Mouse (Mus musculus) heart, postnatal 0 days (tissue): ENCODE results near the gene Itga5.

ENCODE experiments used
- CTCF ChIP-seq: IDR thresholded peaks from 2 replicates; pipeline ENCODE4 v1.5.1; 2016; ENCODE audit warnings: antibody characterized with exemption, control low read depth, low read depth
- EP300 ChIP-seq: IDR thresholded peaks from 2 replicates; pipeline ENCODE4 v1.6.1; 2016; ENCODE audit warnings: antibody characterized with exemption, low read depth

- no peak for TF ChIP-seq CTCF
- no peak for TF ChIP-seq EP300
These were observed 56.1 kb downstream of the Itga5 start, which contains the start of gene Gpr84 for GRCm38 (mm10) chr15:103310365-103310910.
